Mouse (Mus musculus) small intestine, adult 2 months (tissue): ENCODE data around the gene Clic4.

Source experiments
- CTCF ChIP-seq: fragments of 200-500 bp; IDR thresholded peaks from 2 replicates; pipeline ENCODE4 v1.5.1; 2012; ENCODE audit warnings: low read depth, mild to moderate bottlenecking, control low read depth, inconsistent platforms, low read length, moderate library complexity, mixed read lengths; ENCODE audit not compliant: insufficient replicate concordance, insufficient read length; ENCODE audit errors: extremely low read depth
- POLR2A ChIP-seq: fragments of 200-500 bp; IDR thresholded peaks from 2 replicates; pipeline ENCODE4 v1.6.1; 2012; ENCODE audit warnings: low read depth, mild to moderate bottlenecking, control low read depth, inconsistent platforms, low read length, moderate library complexity

DNA sequence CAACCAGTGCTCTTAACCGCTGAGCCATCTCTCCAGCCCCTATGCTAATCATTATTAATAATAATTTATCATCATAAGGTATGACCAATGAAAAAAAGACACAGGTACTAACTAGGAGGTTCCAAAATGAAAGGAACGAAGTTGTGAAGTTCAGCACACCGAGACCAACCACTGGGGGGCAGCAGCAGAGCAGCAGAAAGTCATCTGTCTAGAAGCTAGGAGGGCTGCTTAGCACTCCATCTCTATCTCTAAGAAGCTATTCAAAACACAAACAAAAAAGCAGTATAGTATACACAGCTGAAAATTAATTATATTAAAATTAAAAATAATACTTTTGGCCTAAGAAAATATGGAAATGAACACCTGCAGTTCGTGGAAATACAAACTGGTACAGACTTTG is 53.0 kb downstream of the Clic4 start:
- TF ChIP-seq POLR2A: no peak
- TF ChIP-seq CTCF: peak; percentile 81; the same call in 1 of the 2 replicates
